Mouse (Mus musculus): ENCODE measurements around the gene Gmpr.

The Gmpr gene

DNA sequence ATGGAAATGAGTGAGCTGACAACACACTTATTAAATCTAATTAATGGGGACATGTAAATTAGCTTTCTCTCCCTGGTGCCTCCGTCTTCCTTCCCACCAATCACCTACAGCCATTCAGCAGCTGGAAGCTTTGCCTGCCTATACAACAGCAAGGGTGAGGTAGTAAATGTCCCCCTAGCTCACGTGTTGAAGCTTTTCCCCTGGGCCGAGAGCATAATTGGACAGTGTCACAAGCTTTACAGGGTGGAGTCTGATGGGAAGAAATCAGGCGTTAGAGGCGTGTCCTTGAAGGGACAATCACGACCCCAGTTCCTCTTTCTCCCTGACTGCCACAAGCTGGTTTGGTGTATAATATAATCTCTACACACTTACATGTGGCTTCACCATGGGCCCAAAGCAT lies 93.2 kb downstream of the Gmpr start:
- no peak for DNase-seq (ENCODE audit: low spot score in 2 of 2)

Data from spleen, postnatal 4 days (tissue).